Comparison of ENCODE assay signal across 25 mouse cellular contexts in the genomic region with DNA sequence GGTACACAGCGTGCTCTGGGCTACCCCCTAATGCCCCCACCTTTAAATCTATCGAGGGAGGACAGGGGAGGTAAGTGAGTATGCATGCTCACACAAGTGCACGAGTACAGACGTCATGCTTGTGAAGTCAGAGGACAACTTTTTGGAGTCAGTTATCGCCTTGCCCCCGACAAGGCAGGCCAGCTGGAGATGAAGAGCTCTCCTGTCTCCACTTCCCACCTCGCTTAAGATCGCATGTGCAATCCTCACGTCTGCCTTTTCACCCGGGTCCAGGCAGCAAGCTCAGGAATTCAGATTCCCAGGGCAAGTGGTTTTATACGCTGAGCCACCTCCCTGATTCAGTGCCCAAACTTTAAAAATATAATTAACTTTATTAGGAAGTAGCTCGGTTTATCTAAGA. TPM values are rescaled to one million over a fixed set of nuclear protein-coding genes. Genes with fewer than 3 reads are reported as not detected.
DNase-seq lines count a peak whose midpoint lies in the region; ATAC-seq and TF ChIP-seq lines count a peak whose summit lies in the region.
"Had no signal": no experiment of that assay in that cellular context is flagged by ENCODE, and none has a peak within 500 bp of the region (broad histone marks: within the 10 kb centered on the region; RNA-seq: fewer than 3 reads in every experiment).

No protein-coding gene starts in this region.

- TF ChIP-seq POLR2A in cerebellum, adult 2 months (IDR thresholded peaks at IDR 0.05; ENCODE audit: borderline replicate concordance, insufficient read depth, low read length) = no peak

- H3K9me3 ChIP-seq in heart, embryonic 13.5 days = no peaks in the 10 kb centered on the region
- no peaks in the 10 kb centered on the region for H3K9me3 ChIP-seq in heart, embryonic 10.5 days
- no peaks in the 10 kb centered on the region for H3K9me3 ChIP-seq in kidney, embryonic 16.5 days (ENCODE audit: low read length)
- no peaks in the 10 kb centered on the region for H3K9me3 ChIP-seq in neural tube, embryonic 13.5 days
- H3K9me3 ChIP-seq: forebrain, embryonic 10.5 days; forebrain, embryonic 13.5 days; G1E; heart, embryonic 15.5 days; hindbrain, embryonic 15.5 days had no signal

- peaks cover 20% of the 10 kb centered on the region for H3K4me1 ChIP-seq in heart, embryonic 13.5 days
- H3K4me1 ChIP-seq in heart, embryonic 10.5 days = peaks cover 11% of the 10 kb centered on the region; the same call in 1 of the 2 replicates
- peaks cover 35% of the 10 kb centered on the region for H3K4me1 ChIP-seq in kidney, embryonic 16.5 days (ENCODE audit: insufficient read depth, low read length)
- peaks cover 24% of the 10 kb centered on the region for H3K4me1 ChIP-seq in neural tube, embryonic 13.5 days (replicated peaks)
- H3K4me1 ChIP-seq in cerebellum, adult 2 months (ENCODE audit: control insufficient read depth, insufficient read depth, low read length) = peaks cover 18% of the 10 kb centered on the region

- no peak for DNase-seq in heart, embryonic 10.5 days (ENCODE audit: low spot score)
- DNase-seq in kidney, postnatal 10 days = no peak
- DNase-seq in neural tube, embryonic 10.5 days (ENCODE audit: extremely low spot score, low spot score) = no peak
- DNase-seq in ZHBTc4 (ENCODE audit: low read depth, low spot score) = peak; percentile 62
- no peak for DNase-seq in cerebellum, adult 2 months
- DNase-seq: adrenal gland, adult 8-10 months; adrenal gland, postnatal 25 days; gastrocnemius, postnatal 10 days; gastrocnemius, postnatal 36 days; heart, adult 2 months; heart, postnatal 10 days; heart, postnatal 36 days had no signal

- no peak for ATAC-seq in heart, embryonic 13.5 days (ENCODE audit: extremely low read depth, insufficient number of reproducible peaks, low FRiP score, low TSS enrichment)
- no peak for ATAC-seq in kidney, embryonic 16.5 days (ENCODE audit: low FRiP score, low TSS enrichment)
- ATAC-seq in neural tube, embryonic 13.5 days (ENCODE audit: low read depth) = no peak
- ATAC-seq: activated CD4-positive, CD25-positive, alpha-beta regulatory T cell, adult 4 months; forebrain, embryonic 13.5 days; forebrain, embryonic 16.5 days; Patski had no signal

- peaks cover 7% of the 10 kb centered on the region; the same call in 1 of the 2 replicates for H3K36me3 ChIP-seq in heart, embryonic 13.5 days
- 0 out of 2 replicates have a peak, but pooled peaks cover 3% of the 10 kb centered on the region for H3K36me3 ChIP-seq in heart, embryonic 10.5 days
- H3K36me3 ChIP-seq in kidney, embryonic 16.5 days (ENCODE audit: insufficient read depth, low read length) = no peaks in the 10 kb centered on the region
- no peaks in the 10 kb centered on the region for H3K36me3 ChIP-seq in neural tube, embryonic 13.5 days
- H3K36me3 ChIP-seq: forebrain, embryonic 10.5 days; heart, embryonic 15.5 days; hindbrain, embryonic 15.5 days had no signal

- 60% methylated on average over 12 of the region's 12 CpGs for WGBS in heart, embryonic 13.5 days
- WGBS in heart, embryonic 10.5 days = 74% methylated on average over 12 of the region's 12 CpGs
- 47% methylated on average over 12 of the region's 12 CpGs for WGBS in kidney, embryonic 16.5 days
- 81% methylated on average over 12 of the region's 12 CpGs for WGBS in neural tube, embryonic 13.5 days
- 45% methylated on average over 12 of the region's 12 CpGs for WGBS in cerebellum, adult 2 months

- no peak overlapping the region for H3K4me3 ChIP-seq in heart, embryonic 13.5 days
- H3K4me3 ChIP-seq in heart, embryonic 10.5 days = no peak overlapping the region
- H3K4me3 ChIP-seq in kidney, embryonic 16.5 days (ENCODE audit: low read length) = no peak overlapping the region
- no peak overlapping the region for H3K4me3 ChIP-seq in neural tube, embryonic 13.5 days
- H3K4me3 ChIP-seq in cerebellum, adult 2 months (replicated peaks; ENCODE audit: insufficient read depth, low read depth, low read length) = no peak overlapping the region
- H3K4me3 ChIP-seq: forebrain, embryonic 10.5 days; forebrain, embryonic 13.5 days; heart, adult 2 months; heart, embryonic 15.5 days; hindbrain, embryonic 15.5 days had no signal

- TF ChIP-seq CTCF in cerebellum, adult 2 months (IDR thresholded peaks at IDR 0.05; ENCODE audit: borderline replicate concordance, insufficient read depth, low read depth, low read length) = no peak

- no peak overlapping the region for H3K27ac ChIP-seq in heart, embryonic 13.5 days (replicated peaks)
- no peak overlapping the region for H3K27ac ChIP-seq in heart, embryonic 10.5 days
- H3K27ac ChIP-seq in kidney, embryonic 16.5 days (ENCODE audit: low read length) = no peak overlapping the region
- H3K27ac ChIP-seq in neural tube, embryonic 13.5 days (replicated peaks) = peak overlapping the region; percentile 59; the same call in 1 of the 2 replicates
- no peak overlapping the region for H3K27ac ChIP-seq in cerebellum, adult 2 months (ENCODE audit: insufficient read depth, low read length)
- H3K27ac ChIP-seq: forebrain, embryonic 10.5 days; forebrain, embryonic 13.5 days; heart, adult 2 months; heart, embryonic 15.5 days; hindbrain, embryonic 15.5 days had no signal

- H3K27me3 ChIP-seq in heart, embryonic 13.5 days (replicated peaks) = no peaks in the 10 kb centered on the region
- no peaks in the 10 kb centered on the region for H3K27me3 ChIP-seq in heart, embryonic 10.5 days (ENCODE audit: insufficient read depth, poor library complexity, severe bottlenecking)
- no peaks in the 10 kb centered on the region for H3K27me3 ChIP-seq in kidney, embryonic 16.5 days (ENCODE audit: insufficient read depth, low read length)
- no peaks in the 10 kb centered on the region for H3K27me3 ChIP-seq in neural tube, embryonic 13.5 days
- no peaks in the 10 kb centered on the region for H3K27me3 ChIP-seq in cerebellum, adult 2 months (ENCODE audit: control insufficient read depth, insufficient read depth, low read length)
- H3K27me3 ChIP-seq: CH12.LX; forebrain, embryonic 13.5 days; heart, embryonic 15.5 days; hindbrain, embryonic 15.5 days; Patski had no signal

- no peak overlapping the region for H3K4me2 ChIP-seq in heart, embryonic 13.5 days
- no peak overlapping the region for H3K4me2 ChIP-seq in kidney, embryonic 16.5 days (replicated peaks; ENCODE audit: low read depth, low read length)
- H3K4me2 ChIP-seq in neural tube, embryonic 13.5 days = no peak overlapping the region
- H3K4me2 ChIP-seq: forebrain, embryonic 13.5 days; heart, embryonic 11.5 days; heart, embryonic 15.5 days; hindbrain, embryonic 15.5 days had no signal

- H3K9ac ChIP-seq in heart, embryonic 13.5 days = 0 out of 2 replicates have a peak overlapping the region, but pooled peaks have one; percentile 28
- H3K9ac ChIP-seq in kidney, embryonic 16.5 days (replicated peaks; ENCODE audit: low read length) = peak overlapping the region; percentile 9; the same call in 1 of the 2 replicates
- no peak overlapping the region for H3K9ac ChIP-seq in neural tube, embryonic 13.5 days
- H3K9ac ChIP-seq: forebrain, embryonic 13.5 days; heart, embryonic 15.5 days; hindbrain, embryonic 15.5 days had no signal

RNA-seq across cellular contexts. Expression of a gene that starts 13.0 kb away (rescaled TPM):
- 3.0 and 3.4 TPM in 2 replicates for polyA plus RNA-seq in heart, embryonic 13.5 days (2015; fragmentation: Nextera tagmentation; extraction: Ambion mirVana)
- polyA plus RNA-seq in heart, embryonic 10.5 days (2016; fragmentation: Nextera tagmentation; extraction: Ambion mirVana) = 3.3 and 3.4 TPM in 2 replicates
- 3.2 and 3.6 TPM in 2 replicates for polyA plus RNA-seq in kidney, embryonic 16.5 days (2015; fragmentation: Nextera tagmentation; extraction: Ambion mirVana)
- 6.5 and 9.4 TPM in 2 replicates for polyA plus RNA-seq in neural tube, embryonic 13.5 days (2015; fragmentation: Nextera tagmentation; extraction: Ambion mirVana)
- 35.9 and 36.8 TPM in 2 replicates for polyA plus RNA-seq in cerebellum, adult 2 months (2012; rRNA removed)

RNA-seq across cellular contexts. Expression of a gene that starts 45.2 kb away (rescaled TPM):
- polyA plus RNA-seq in heart, embryonic 13.5 days (2015; fragmentation: Nextera tagmentation; extraction: Ambion mirVana) = 39.3 and 39.8 TPM in 2 replicates
- 43.8 and 63.2 TPM in 2 replicates for polyA plus RNA-seq in heart, embryonic 10.5 days (2016; fragmentation: Nextera tagmentation; extraction: Ambion mirVana)
- 49.8 and 54.7 TPM in 2 replicates for polyA plus RNA-seq in kidney, embryonic 16.5 days (2015; fragmentation: Nextera tagmentation; extraction: Ambion mirVana)
- polyA plus RNA-seq in neural tube, embryonic 13.5 days (2015; fragmentation: Nextera tagmentation; extraction: Ambion mirVana) = 70.7 and 75.4 TPM in 2 replicates
- polyA plus RNA-seq in cerebellum, adult 2 months (2012; rRNA removed) = 24.9 and 25.3 TPM in 2 replicates
